Mouse (Mus musculus): ENCODE data around the gene Lrp8.

- no peak for TF ChIP-seq CTCF (IDR thresholded peaks at IDR 0.05; ENCODE audit: borderline replicate concordance, control insufficient read depth, extremely low read depth, insufficient read depth, low read length, poor library complexity)
- no peak for TF ChIP-seq POLR2A (IDR thresholded peaks at IDR 0.05; ENCODE audit: control insufficient read depth, extremely low read depth, insufficient read depth, low read length, poor library complexity)
These were observed 29.6 kb downstream of the Lrp8 start for GRCm38 (mm10) chr4:107831678-107832077.
